Mouse (Mus musculus): ENCODE data around the gene Gtf2ird2. TPM values are rescaled to one million over a fixed set of nuclear protein-coding genes. Genes with fewer than 3 reads are reported as not detected.

Gene Gtf2ird2
- polyA plus RNA-seq, 1 experiment from 2014 or later = 7.7 TPM

- ATAC-seq (ENCODE audit: insufficient read depth, low FRiP score, low read depth) = no peak
- H3K36me3 ChIP-seq = peaks cover 56% of the 10 kb centered on the region
- H3K27ac ChIP-seq = no peak overlapping the region; the same call in 1 of the 2 replicates
Observed at GRCm38 (mm10) chr5:134237508-134237907, 53.7 kb downstream of the Gtf2ird2 start.

GRCm38 (mm10) chr5:134237936-134238760, 54.3 kb downstream of the Gtf2ird2 start:
- Histone ChIP-seq H3K4me2 (no peak overlapping the region), H3K27ac (no peak overlapping the region), H3K9me3 (no peaks in the 10 kb centered on the region), H3K36me3 (peaks cover 63% of the 10 kb centered on the region), H3K4me3 (replicated peaks) (no peak overlapping the region), H3K27me3 (replicated peaks) (no peaks in the 10 kb centered on the region), H3K9ac (no peak overlapping the region), H3K4me1 (peaks cover 19% of the 10 kb centered on the region)
- WGBS = 80% methylated on average over 28 of the region's 28 CpGs
- ATAC-seq (ENCODE audit: insufficient read depth, low FRiP score, low read depth) = no peak

More at GRCm38 (mm10) chr5:134237508-134237907, 53.7 kb downstream of the Gtf2ird2 start:
- no peak overlapping the region for H3K4me2 ChIP-seq
- no peak overlapping the region for H3K4me3 ChIP-seq (replicated peaks)
- H3K9ac ChIP-seq = no peak overlapping the region
- 88% methylated on average over 11 of the region's 11 CpGs for WGBS
- no peaks in the 10 kb centered on the region for H3K9me3 ChIP-seq
- no peaks in the 10 kb centered on the region for H3K27me3 ChIP-seq (replicated peaks)
- peaks cover 25% of the 10 kb centered on the region for H3K4me1 ChIP-seq

- H3K4me2 ChIP-seq = no peak overlapping the region
- H3K36me3 ChIP-seq = peaks cover 99% of the 10 kb centered on the region
- 75% methylated on average over 5 of the region's 5 CpGs for WGBS
Observed at GRCm38 (mm10) chr5:134241831-134242230, 58.0 kb downstream of the Gtf2ird2 start.

GRCm38 (mm10) chr5:134243661-134244436, 60.0 kb downstream of the Gtf2ird2 start:
- Histone ChIP-seq H3K9me3 (no peaks in the 10 kb centered on the region), H3K36me3 (peaks cover 98% of the 10 kb centered on the region), H3K4me3 (replicated peaks) (no peak overlapping the region), H3K27me3 (replicated peaks) (no peaks in the 10 kb centered on the region), H3K27ac (no peak overlapping the region), H3K4me1 (no peaks in the 10 kb centered on the region), H3K4me2 (no peak overlapping the region), H3K9ac (no peak overlapping the region)
- 85% methylated on average over 26 of the region's 26 CpGs for WGBS
- no peak for ATAC-seq (ENCODE audit: insufficient read depth, low FRiP score, low read depth)

More at GRCm38 (mm10) chr5:134241831-134242230, 58.0 kb downstream of the Gtf2ird2 start:
- Histone ChIP-seq H3K27ac (no peak overlapping the region), H3K9me3 (no peaks in the 10 kb centered on the region), H3K27me3 (replicated peaks) (no peaks in the 10 kb centered on the region), H3K4me3 (replicated peaks) (no peak overlapping the region), H3K9ac (no peak overlapping the region), H3K4me1 (no peaks in the 10 kb centered on the region)
- ATAC-seq (ENCODE audit: insufficient read depth, low FRiP score, low read depth) = no peak

GRCm38 (mm10) chr5:134244890-134245289, 61.1 kb downstream of the Gtf2ird2 start:
- WGBS = 94% methylated on average over 5 of the region's 5 CpGs

GRCm38 (mm10) chr5:134246146-134246545, 62.3 kb downstream of the Gtf2ird2 start:
- no peaks in the 10 kb centered on the region for H3K9me3 ChIP-seq

More at GRCm38 (mm10) chr5:134244890-134245289, 61.1 kb downstream of the Gtf2ird2 start:
- H3K4me2 ChIP-seq = no peak overlapping the region
- no peak overlapping the region for H3K27ac ChIP-seq
- H3K9me3 ChIP-seq = no peaks in the 10 kb centered on the region
- no peaks in the 10 kb centered on the region for H3K27me3 ChIP-seq (replicated peaks)
- no peaks in the 10 kb centered on the region for H3K4me1 ChIP-seq
- H3K36me3 ChIP-seq = peaks cover 97% of the 10 kb centered on the region
- no peak for ATAC-seq (ENCODE audit: insufficient read depth, low FRiP score, low read depth)
- no peak overlapping the region for H3K9ac ChIP-seq
- H3K4me3 ChIP-seq (replicated peaks) = no peak overlapping the region

GRCm38 (mm10) chr5:134248608-134249244, 64.9 kb downstream of the Gtf2ird2 start:
- Histone ChIP-seq H3K9me3 (no peaks in the 10 kb centered on the region), H3K27ac (no peak overlapping the region), H3K9ac (no peak overlapping the region), H3K27me3 (replicated peaks) (no peaks in the 10 kb centered on the region), H3K4me1 (no peaks in the 10 kb centered on the region), H3K4me2 (no peak overlapping the region), H3K36me3 (peaks cover 94% of the 10 kb centered on the region), H3K4me3 (replicated peaks) (no peak overlapping the region)
- no peak for ATAC-seq (ENCODE audit: insufficient read depth, low FRiP score, low read depth)
- 88% methylated on average over 14 of the region's 14 CpGs for WGBS

More at GRCm38 (mm10) chr5:134246146-134246545, 62.3 kb downstream of the Gtf2ird2 start:
- no peaks in the 10 kb centered on the region for H3K4me1 ChIP-seq
- no peaks in the 10 kb centered on the region for H3K27me3 ChIP-seq (replicated peaks)
- H3K9ac ChIP-seq = no peak overlapping the region
- 87% methylated on average over 5 of the region's 5 CpGs for WGBS
- H3K4me3 ChIP-seq (replicated peaks) = no peak overlapping the region
- peaks cover 93% of the 10 kb centered on the region for H3K36me3 ChIP-seq
- no peak overlapping the region for H3K27ac ChIP-seq
- H3K4me2 ChIP-seq = no peak overlapping the region
- no peak for ATAC-seq (ENCODE audit: insufficient read depth, low FRiP score, low read depth)

GRCm38 (mm10) chr5:134249245-134249649, 65.4 kb downstream of the Gtf2ird2 start:
- ATAC-seq (ENCODE audit: insufficient read depth, low FRiP score, low read depth) = no peak
- H3K4me3 ChIP-seq (replicated peaks) = no peak overlapping the region
- 88% methylated on average over 8 of the region's 8 CpGs for WGBS
- no peaks in the 10 kb centered on the region for H3K9me3 ChIP-seq
- H3K27ac ChIP-seq = no peak overlapping the region
- H3K4me1 ChIP-seq = no peaks in the 10 kb centered on the region
- H3K9ac ChIP-seq = no peak overlapping the region
- H3K4me2 ChIP-seq = no peak overlapping the region
- peaks cover 91% of the 10 kb centered on the region for H3K36me3 ChIP-seq
- H3K27me3 ChIP-seq (replicated peaks) = no peaks in the 10 kb centered on the region

- no peak for ATAC-seq (ENCODE audit: insufficient read depth, low FRiP score, low read depth)
- Histone ChIP-seq H3K9me3 (no peaks in the 10 kb centered on the region), H3K4me3 (replicated peaks) (no peak overlapping the region), H3K27ac (no peak overlapping the region), H3K9ac (no peak overlapping the region), H3K4me1 (no peaks in the 10 kb centered on the region), H3K36me3 (peaks cover 91% of the 10 kb centered on the region), H3K4me2 (no peak overlapping the region), H3K27me3 (replicated peaks) (no peaks in the 10 kb centered on the region)
- WGBS = 90% methylated on average over 3 of the region's 3 CpGs
Observed at GRCm38 (mm10) chr5:134250601-134251000, 66.8 kb downstream of the Gtf2ird2 start.

GRCm38 (mm10) chr5:134251083-134251482, 67.3 kb downstream of the Gtf2ird2 start:
- H3K9ac ChIP-seq = no peak overlapping the region
- H3K9me3 ChIP-seq = no peaks in the 10 kb centered on the region
- ATAC-seq (ENCODE audit: insufficient read depth, low FRiP score, low read depth) = no peak
- H3K4me1 ChIP-seq = no peaks in the 10 kb centered on the region
- no peak overlapping the region for H3K4me3 ChIP-seq (replicated peaks)
- no peak overlapping the region for H3K4me2 ChIP-seq
- H3K27ac ChIP-seq = no peak overlapping the region
- no peaks in the 10 kb centered on the region for H3K27me3 ChIP-seq (replicated peaks)
- 91% methylated on average over 4 of the region's 4 CpGs for WGBS
- H3K36me3 ChIP-seq = peaks cover 90% of the 10 kb centered on the region

GRCm38 (mm10) chr5:134253806-134254205, 70.0 kb downstream of the Gtf2ird2 start:
- H3K4me1 ChIP-seq = no peaks in the 10 kb centered on the region
- H3K27ac ChIP-seq = no peak overlapping the region
- peaks cover 84% of the 10 kb centered on the region for H3K36me3 ChIP-seq
- ATAC-seq (ENCODE audit: insufficient read depth, low FRiP score, low read depth) = no peak
- H3K4me3 ChIP-seq (replicated peaks) = no peak overlapping the region
- no peak overlapping the region for H3K9ac ChIP-seq
- WGBS = 73% methylated on average over 3 of the region's 3 CpGs
- H3K9me3 ChIP-seq = no peaks in the 10 kb centered on the region
- H3K27me3 ChIP-seq (replicated peaks) = no peaks in the 10 kb centered on the region
- H3K4me2 ChIP-seq = no peak overlapping the region
